Mouse (Mus musculus) heart, embryonic 12.5 days (tissue): ENCODE results near the gene Nup98. TPM values are rescaled to one million over a fixed set of nuclear protein-coding genes. Genes with fewer than 3 reads are reported as not detected.

Experiments used
- ATAC-seq: fragments of 200-750 bp; cut with Nextera tagmentation; 2 replicates; pipeline ENCODE4 v1.8.0; 2017; ENCODE audit warnings: moderate TSS enrichment, moderate library complexity; ENCODE audit not compliant: insufficient number of reproducible peaks, low FRiP score
- H3K27ac ChIP-seq: fragments of 300-500 bp; sonication (generic); 2 replicates; pipeline ENCODE4 v1.5.1; 2016; ENCODE audit warnings: mild to moderate bottlenecking, moderate library complexity; ENCODE audit not compliant: poor library complexity, severe bottlenecking
- H3K27me3 ChIP-seq: fragments of 300-500 bp; sonication (generic); replicated peaks from 2 replicates; pipeline ENCODE4 v1.6.1; 2016; ENCODE audit warnings: mild to moderate bottlenecking, moderate library complexity
- H3K36me3 ChIP-seq: fragments of 300-500 bp; sonication (generic); 2 replicates; pipeline ENCODE4 v1.6.1; 2016; ENCODE audit warnings: mild to moderate bottlenecking, moderate library complexity
- H3K4me1 ChIP-seq: fragments of 300-500 bp; sonication (generic); replicated peaks from 2 replicates; pipeline ENCODE4 v1.6.1; 2016; ENCODE audit warnings: mild to moderate bottlenecking
- H3K4me2 ChIP-seq: fragments of 300-500 bp; sonication (generic); 2 replicates; pipeline ENCODE4 v1.6.1; 2016; ENCODE audit warnings: mild to moderate bottlenecking, moderate library complexity
- H3K4me3 ChIP-seq: fragments of 300-500 bp; sonication (generic); 2 replicates; pipeline ENCODE4 v1.5.1; 2016; ENCODE audit warnings: mild to moderate bottlenecking
- H3K9ac ChIP-seq: fragments of 300-500 bp; sonication (generic); 2 replicates; pipeline ENCODE4 v1.6.1; 2016; ENCODE audit warnings: mild to moderate bottlenecking, moderate library complexity
- H3K9me3 ChIP-seq: fragments of 300-500 bp; sonication (generic); replicated peaks from 2 replicates; pipeline ENCODE4 v1.6.1; 2016; ENCODE audit warnings: mild to moderate bottlenecking, moderate library complexity
- WGBS: fragments of 180-500 bp; shearing (Covaris S2); methylation state at CpG from one replicate; pipeline ENCODE4 v1.1.7; 2016; 5-methylcytosine and 5-hydroxymethylcytosine counted together
- polyA plus RNA-seq: library from polyadenylated mRNA; unstranded; fragments of >200 nt; fragmentation: Nextera tagmentation; extraction: Ambion mirVana; gene quantifications from 2 replicates; pipeline ENCODE4 v1.2.1, GENCODE M21; 2016

Gene Nup98
- polyA plus RNA-seq, 1 experiment from 2014 or later: 35.8 TPM

DNA sequence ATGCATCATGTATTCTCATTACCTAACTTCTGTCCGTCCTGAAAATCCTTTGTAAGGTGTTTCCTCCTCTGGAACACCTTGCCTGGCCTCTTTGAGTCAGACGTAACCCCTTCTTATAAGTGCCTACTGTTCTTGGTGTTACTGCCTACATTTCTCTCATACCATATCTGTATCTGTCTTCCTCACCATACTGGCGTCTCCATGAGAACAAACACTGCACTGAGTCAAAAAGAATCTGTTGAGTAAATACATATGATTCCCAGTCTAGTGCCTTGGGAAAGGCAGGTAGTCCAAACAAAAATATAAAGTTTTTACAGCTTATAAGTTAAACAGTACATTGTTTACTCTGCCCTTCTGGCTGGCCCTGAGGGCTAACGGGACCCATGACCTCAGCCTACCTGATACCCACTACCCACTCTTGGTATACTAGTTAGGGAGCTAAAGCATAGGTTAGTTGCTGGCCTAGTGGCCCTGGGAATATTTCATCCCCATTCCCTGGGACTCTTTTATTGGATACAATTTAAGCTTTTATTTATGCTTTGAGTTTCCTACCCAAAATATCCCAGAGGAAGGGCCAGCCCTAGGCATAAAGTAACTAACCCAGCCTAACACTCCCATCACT lies 18.2 kb upstream of the Nup98 start:
- no peak overlapping the region for H3K27ac ChIP-seq
- no peak overlapping the region for H3K4me2 ChIP-seq
- ATAC-seq: no peak
- peaks cover 42% of the 10 kb centered on the region for H3K36me3 ChIP-seq
- no peak overlapping the region for H3K4me3 ChIP-seq
- 85% methylated on average over 4 of the region's 4 CpGs for WGBS
- H3K9me3 ChIP-seq: no peaks in the 10 kb centered on the region
- no peaks in the 10 kb centered on the region for H3K27me3 ChIP-seq
- peaks cover 11% of the 10 kb centered on the region for H3K4me1 ChIP-seq
- no peak overlapping the region for H3K9ac ChIP-seq

- no peak for ATAC-seq
- 75% methylated on average over 6 of the region's 6 CpGs for WGBS
- Histone ChIP-seq H3K9me3 (no peaks in the 10 kb centered on the region), H3K4me2 (no peak overlapping the region), H3K27ac (no peak overlapping the region), H3K4me1 (peaks cover 11% of the 10 kb centered on the region), H3K36me3 (peaks cover 31% of the 10 kb centered on the region), H3K27me3 (no peaks in the 10 kb centered on the region), H3K9ac (no peak overlapping the region), H3K4me3 (no peak overlapping the region)
These were observed 16.1 kb upstream of the Nup98 start for GRCm38 (mm10) chr7:102226051-102226450.

- Histone ChIP-seq H3K4me3 (no peak overlapping the region), H3K9me3 (no peaks in the 10 kb centered on the region), H3K9ac (no peak overlapping the region), H3K4me1 (peaks cover 11% of the 10 kb centered on the region), H3K36me3 (peaks cover 15% of the 10 kb centered on the region; the same call in 1 of the 2 replicates), H3K4me2 (no peak overlapping the region), H3K27me3 (no peaks in the 10 kb centered on the region), H3K27ac (no peak overlapping the region)
- ATAC-seq: no peak
- WGBS: 84% methylated on average over 5 of the region's 5 CpGs
These were observed 14.1 kb upstream of the Nup98 start for GRCm38 (mm10) chr7:102223883-102224738.

DNA sequence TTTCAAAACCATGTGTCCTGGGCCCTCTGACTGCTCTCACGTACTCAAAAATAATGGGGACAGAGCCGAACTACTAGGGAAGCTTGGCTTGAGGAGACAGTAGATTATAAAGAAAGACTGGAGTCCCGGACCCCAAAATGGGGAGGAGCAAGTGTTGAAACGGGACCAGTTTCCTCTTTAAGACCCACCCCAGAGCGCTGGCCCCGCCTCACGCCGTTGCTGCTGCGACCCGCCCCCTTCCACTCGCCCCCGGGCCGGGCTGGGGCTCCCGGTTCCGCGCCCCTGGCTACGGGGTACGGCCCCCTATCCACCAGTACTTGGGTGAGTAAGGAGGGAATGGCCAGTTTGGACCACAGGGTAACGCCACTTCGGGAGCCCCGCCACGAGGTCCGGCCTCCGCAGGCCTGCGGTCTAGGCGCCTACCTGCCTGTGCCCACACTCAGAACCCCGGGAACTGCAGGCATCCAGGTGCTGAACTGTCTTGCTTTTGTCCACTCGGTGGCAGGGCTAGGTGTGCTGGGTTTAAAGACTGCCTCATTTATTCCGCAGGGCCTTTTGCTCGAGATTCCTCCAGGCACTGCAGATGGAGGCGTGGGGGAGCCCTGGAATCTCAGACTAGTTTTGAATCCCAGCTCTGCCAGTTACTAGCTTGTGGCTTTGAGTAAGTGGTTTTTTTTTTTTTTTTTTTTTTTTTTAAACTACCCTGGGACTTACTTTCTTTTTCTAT lies 13.0 kb upstream of the Nup98 start:
- Histone ChIP-seq H3K4me3 (peak overlapping the region; percentile 56), H3K27ac (peak overlapping the region; percentile 17; the same call in 1 of the 2 replicates), H3K4me2 (peak overlapping the region; percentile 84), H3K27me3 (no peaks in the 10 kb centered on the region), H3K36me3 (peaks cover 8% of the 10 kb centered on the region; the same call in 1 of the 2 replicates), H3K4me1 (peaks cover 11% of the 10 kb centered on the region), H3K9ac (peak overlapping the region; percentile 69), H3K9me3 (no peaks in the 10 kb centered on the region)
- ATAC-seq: peak; percentile 85
- WGBS: 2% methylated on average over 31 of the region's 31 CpGs

DNA sequence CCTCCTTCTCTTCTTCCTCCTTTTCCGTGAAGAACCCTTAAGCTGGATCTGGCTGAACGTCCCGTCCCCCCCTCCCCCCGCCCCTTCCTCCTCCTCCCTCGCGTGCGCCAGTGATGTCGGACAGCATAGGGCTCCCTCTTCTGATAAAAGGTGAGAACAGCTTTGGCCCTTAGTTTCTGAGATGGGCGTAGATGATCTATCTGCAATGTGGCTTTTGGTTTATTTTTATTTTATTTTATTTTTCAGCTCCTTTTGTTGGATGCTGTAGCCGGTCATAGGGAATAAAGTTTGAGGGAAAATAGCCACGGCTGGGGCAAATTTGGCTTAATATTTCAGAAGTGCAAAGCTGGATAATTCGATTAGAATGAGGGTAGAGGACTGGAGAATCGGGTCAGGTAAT lies 12.4 kb upstream of the Nup98 start:
- Histone ChIP-seq H3K9me3 (no peaks in the 10 kb centered on the region), H3K4me1 (peaks cover 11% of the 10 kb centered on the region), H3K27me3 (no peaks in the 10 kb centered on the region), H3K9ac (peak overlapping the region; percentile 69), H3K36me3 (peaks cover 3% of the 10 kb centered on the region; the same call in 1 of the 2 replicates), H3K4me3 (peak overlapping the region; percentile 56), H3K4me2 (peak overlapping the region; percentile 84), H3K27ac (0 out of 2 replicates have a peak overlapping the region, but pooled peaks have one; percentile 17)
- WGBS: under 1% methylated on average over 9 of the region's 13 CpGs
- peak; percentile 78 for ATAC-seq

DNA sequence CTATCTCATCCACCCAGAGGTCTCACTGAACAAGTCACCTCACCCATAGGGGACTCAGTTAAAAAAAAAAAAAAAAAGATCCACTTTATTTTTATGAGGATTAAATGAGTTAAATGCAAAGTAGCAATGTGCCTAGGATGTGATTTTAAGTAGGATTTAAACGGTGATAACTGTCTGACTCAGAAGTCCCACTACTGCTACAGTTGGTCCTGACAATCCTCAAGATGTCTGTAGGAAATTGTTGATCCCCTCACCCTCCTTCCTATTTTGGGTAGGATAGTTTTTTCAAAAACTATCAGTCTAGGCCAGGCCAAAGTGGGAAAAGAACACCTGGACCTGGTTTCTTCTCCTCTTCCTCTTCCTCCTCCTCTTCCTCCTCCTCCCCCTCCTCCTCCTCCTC lies 11.9 kb upstream of the Nup98 start:
- Histone ChIP-seq H3K27me3 (no peaks in the 10 kb centered on the region), H3K4me3 (peak overlapping the region; percentile 56), H3K9me3 (no peaks in the 10 kb centered on the region), H3K27ac (no peak overlapping the region), H3K4me1 (peaks cover 11% of the 10 kb centered on the region), H3K4me2 (peak overlapping the region; percentile 84), H3K9ac (peak overlapping the region; percentile 53; the same call in 1 of the 2 replicates), H3K36me3 (no peaks in the 10 kb centered on the region)
- ATAC-seq: no peak
- WGBS: 34% methylated on average over 1 of the region's 1 CpGs

DNA sequence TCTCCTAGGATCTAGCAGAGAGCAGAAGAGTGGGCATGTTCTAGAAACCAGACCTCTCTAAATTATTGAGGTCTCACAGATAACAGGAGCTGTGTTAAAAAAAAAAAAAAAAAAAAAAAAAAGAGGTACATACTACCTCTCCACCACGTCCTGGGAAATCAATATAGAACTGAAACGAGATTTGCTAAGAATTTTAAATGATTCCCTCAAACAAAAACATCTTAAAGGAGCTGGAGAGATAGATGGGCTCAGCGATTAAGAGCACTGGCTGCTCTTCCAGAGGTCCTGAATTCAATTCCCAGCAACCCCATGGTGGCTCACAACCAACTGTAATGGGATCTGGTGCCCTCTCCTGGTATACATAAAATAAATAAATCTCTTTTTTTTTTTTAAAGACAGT lies 1.1 kb upstream of the Nup98 start:
- peak overlapping the region; percentile 89 for H3K27ac ChIP-seq
- H3K36me3 ChIP-seq: 0 out of 2 replicates have a peak, but pooled peaks cover 3% of the 10 kb centered on the region
- H3K27me3 ChIP-seq: no peaks in the 10 kb centered on the region
- no peaks in the 10 kb centered on the region for H3K9me3 ChIP-seq
- H3K4me1 ChIP-seq: peaks cover 4% of the 10 kb centered on the region
- peak overlapping the region; percentile 83 for H3K4me3 ChIP-seq
- WGBS: 41% methylated on average over 3 of the region's 3 CpGs
- H3K9ac ChIP-seq: peak overlapping the region; percentile 76
- no peak for ATAC-seq
- peak overlapping the region; percentile 82 for H3K4me2 ChIP-seq

GRCm38 (mm10) chr7:102208806-102209363 lies 1.1 kb downstream of the Nup98 start:
- Histone ChIP-seq H3K4me3 (peak overlapping the region; percentile 83), H3K9ac (peak overlapping the region; percentile 89), H3K4me1 (peaks cover 11% of the 10 kb centered on the region), H3K27ac (no peak overlapping the region), H3K9me3 (no peaks in the 10 kb centered on the region), H3K36me3 (0 out of 2 replicates have a peak, but pooled peaks cover 9% of the 10 kb centered on the region), H3K27me3 (no peaks in the 10 kb centered on the region), H3K4me2 (peak overlapping the region; percentile 87)
- 39% methylated on average over 4 of the region's 4 CpGs for WGBS
- no peak for ATAC-seq

GRCm38 (mm10) chr7:102205646-102206045 lies 4.3 kb downstream of the Nup98 start:
- no peak overlapping the region for H3K4me3 ChIP-seq
- no peak overlapping the region for H3K4me2 ChIP-seq
- no peaks in the 10 kb centered on the region for H3K9me3 ChIP-seq
- 0 out of 2 replicates have a peak, but pooled peaks cover 9% of the 10 kb centered on the region for H3K36me3 ChIP-seq
- no peaks in the 10 kb centered on the region for H3K27me3 ChIP-seq
- H3K27ac ChIP-seq: no peak overlapping the region; the same call in 1 of the 2 replicates
- H3K4me1 ChIP-seq: peaks cover 15% of the 10 kb centered on the region
- no peak for ATAC-seq
- 56% methylated on average over 1 of the region's 1 CpGs for WGBS
- H3K9ac ChIP-seq: no peak overlapping the region

- ATAC-seq: no peak
- H3K9me3 ChIP-seq: no peaks in the 10 kb centered on the region
- no peak overlapping the region for H3K9ac ChIP-seq
- H3K4me2 ChIP-seq: no peak overlapping the region
- H3K4me1 ChIP-seq: peaks cover 15% of the 10 kb centered on the region
- no peaks in the 10 kb centered on the region for H3K27me3 ChIP-seq
- no peak overlapping the region for H3K27ac ChIP-seq
- H3K36me3 ChIP-seq: 0 out of 2 replicates have a peak, but pooled peaks cover 9% of the 10 kb centered on the region
- 88% methylated on average over 3 of the region's 3 CpGs for WGBS
- H3K4me3 ChIP-seq: no peak overlapping the region
These were observed 5.6 kb downstream of the Nup98 start for GRCm38 (mm10) chr7:102204296-102204857.
